Mouse (Mus musculus) midbrain, embryonic 11.5 days (tissue): ENCODE data around the gene Serinc4. TPM values are rescaled to one million over a fixed set of nuclear protein-coding genes. Genes with fewer than 3 reads are reported as not detected.
A peak's percentile ranks its signal among the peaks of the same experiment; 100 is the strongest.

Experiments used
- ATAC-seq: fragments of 200-750 bp; cut with Nextera tagmentation; 2 replicates; pipeline ENCODE4 v1.8.0; 2017; ENCODE audit warnings: moderate TSS enrichment, moderate library complexity; ENCODE audit not compliant: low FRiP score
- DNase-seq: peaks from one replicate; pipeline ENCODE4 v3.0.0; 2015; ENCODE audit warnings: low spot score; ENCODE audit errors: missing footprints
- H3K27ac ChIP-seq: fragments of 300-500 bp; sonication (generic); 2 replicates; pipeline ENCODE4 v1.5.1; 2014; ENCODE audit warnings: low read depth, low read length
- H3K27me3 ChIP-seq: fragments of 300-500 bp; sonication (generic); 2 replicates; pipeline ENCODE4 v1.6.1; 2014; ENCODE audit warnings: mild to moderate bottlenecking, low read length, moderate library complexity, mixed read lengths; ENCODE audit not compliant: control insufficient read depth, insufficient read depth
- H3K36me3 ChIP-seq: fragments of 300-500 bp; sonication (generic); 2 replicates; pipeline ENCODE4 v1.6.1; 2014; ENCODE audit warnings: mild to moderate bottlenecking, low read length, moderate library complexity, mixed read lengths; ENCODE audit not compliant: control insufficient read depth, insufficient read depth
- H3K4me1 ChIP-seq: fragments of 300-500 bp; sonication (generic); 2 replicates; pipeline ENCODE4 v1.6.1; 2014; ENCODE audit warnings: low read length; ENCODE audit not compliant: control insufficient read depth, insufficient read depth
- H3K4me2 ChIP-seq: fragments of 300-500 bp; sonication (generic); 2 replicates; pipeline ENCODE4 v1.6.1; 2014; ENCODE audit warnings: mild to moderate bottlenecking, moderate library complexity
- H3K4me3 ChIP-seq: fragments of 300-500 bp; sonication (generic); 2 replicates; pipeline ENCODE4 v1.5.1; 2014; ENCODE audit warnings: low read depth, low read length
- H3K9ac ChIP-seq: fragments of 300-500 bp; sonication (generic); 2 replicates; pipeline ENCODE4 v1.6.1; 2014; ENCODE audit warnings: low read length
- H3K9me3 ChIP-seq: fragments of 300-500 bp; sonication (generic); 2 replicates; pipeline ENCODE4 v1.6.1; 2016; ENCODE audit warnings: low read length; ENCODE audit not compliant: control insufficient read depth
- WGBS: fragments of 180-500 bp; shearing (Covaris S2); extraction: QIAGEN DNeasy Blood & Tissue Kit; methylation state at CpG from one replicate; pipeline ENCODE4 v1.1.7; 2014; 5-methylcytosine and 5-hydroxymethylcytosine counted together
- polyA plus RNA-seq: library from polyadenylated mRNA; unstranded; fragments of >200 nt; fragmentation: Nextera tagmentation; extraction: Ambion mirVana; gene quantifications from 2 replicates; pipeline ENCODE4 v1.2.1, GENCODE M21; 2014

The Serinc4 gene
- polyA plus RNA-seq, 1 experiment from 2014 or later, result 0.48 TPM

DNA sequence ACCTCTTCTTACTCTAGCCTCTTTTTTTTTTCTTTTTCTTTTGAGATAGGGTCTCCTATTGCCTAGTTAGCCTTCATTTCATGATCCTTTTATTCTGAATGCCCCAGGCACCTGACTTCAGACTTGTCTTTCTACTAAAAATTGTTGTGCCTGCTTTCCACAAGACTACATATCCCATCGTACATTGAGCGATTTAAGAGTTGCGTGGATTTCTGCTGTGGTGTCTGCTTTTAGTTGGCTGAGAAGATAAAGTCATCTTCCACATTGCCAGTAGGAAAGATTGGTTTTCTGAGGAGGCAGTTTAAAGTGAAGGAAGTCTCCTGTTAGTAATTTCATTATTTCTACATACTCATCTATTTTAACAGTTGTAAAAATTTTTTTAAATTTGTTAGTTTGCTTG is 41.0 kb downstream of the Serinc4 start:
- no peak for ATAC-seq
- H3K4me1 ChIP-seq, result peaks cover 16% of the 10 kb centered on the region
- DNase-seq, result peak; percentile 39
- peak overlapping the region; percentile 76 for H3K4me2 ChIP-seq
- H3K27me3 ChIP-seq, result no peaks in the 10 kb centered on the region
- peaks cover 8% of the 10 kb centered on the region; the same call in 1 of the 2 replicates for H3K36me3 ChIP-seq
- no peaks in the 10 kb centered on the region for H3K9me3 ChIP-seq
- peak overlapping the region; percentile 31; the same call in 1 of the 2 replicates for H3K9ac ChIP-seq
- no peak overlapping the region for H3K27ac ChIP-seq
- H3K4me3 ChIP-seq, result peak overlapping the region; percentile 99
- WGBS, result 88% methylated on average over 3 of the region's 3 CpGs

DNA sequence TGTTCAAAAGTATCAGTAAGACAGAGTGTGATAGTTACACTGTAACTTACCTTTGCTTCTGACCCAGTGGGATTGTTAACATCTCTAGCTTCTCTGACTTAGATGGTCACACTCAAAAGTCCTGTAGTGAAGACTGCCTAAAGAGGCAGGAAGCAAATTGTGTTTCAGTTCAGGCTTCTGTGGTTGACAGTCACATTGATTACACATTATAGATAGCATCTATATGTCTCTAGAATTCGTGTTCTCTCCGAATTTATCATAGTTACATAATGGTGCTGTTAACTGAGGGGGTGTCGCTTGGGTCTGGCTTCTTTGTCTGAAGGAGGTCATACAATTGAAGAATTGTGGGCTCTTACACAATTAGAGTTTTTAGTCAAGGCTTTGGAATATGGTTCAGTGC is 41.5 kb downstream of the Serinc4 start:
- ATAC-seq (no peak), DNase-seq (peak; percentile 80)
- H3K9ac ChIP-seq, result peak overlapping the region; percentile 31
- 78% methylated on average over 3 of the region's 3 CpGs for whole genome bisulfite sequencing
- H3K27me3 ChIP-seq, result no peaks in the 10 kb centered on the region
- no peak overlapping the region for H3K27ac ChIP-seq
- no peaks in the 10 kb centered on the region for H3K9me3 ChIP-seq
- H3K4me2 ChIP-seq, result peak overlapping the region; percentile 76
- peak overlapping the region; percentile 99 for H3K4me3 ChIP-seq
- H3K4me1 ChIP-seq, result peaks cover 16% of the 10 kb centered on the region
- peaks cover 8% of the 10 kb centered on the region; the same call in 1 of the 2 replicates for H3K36me3 ChIP-seq

DNA sequence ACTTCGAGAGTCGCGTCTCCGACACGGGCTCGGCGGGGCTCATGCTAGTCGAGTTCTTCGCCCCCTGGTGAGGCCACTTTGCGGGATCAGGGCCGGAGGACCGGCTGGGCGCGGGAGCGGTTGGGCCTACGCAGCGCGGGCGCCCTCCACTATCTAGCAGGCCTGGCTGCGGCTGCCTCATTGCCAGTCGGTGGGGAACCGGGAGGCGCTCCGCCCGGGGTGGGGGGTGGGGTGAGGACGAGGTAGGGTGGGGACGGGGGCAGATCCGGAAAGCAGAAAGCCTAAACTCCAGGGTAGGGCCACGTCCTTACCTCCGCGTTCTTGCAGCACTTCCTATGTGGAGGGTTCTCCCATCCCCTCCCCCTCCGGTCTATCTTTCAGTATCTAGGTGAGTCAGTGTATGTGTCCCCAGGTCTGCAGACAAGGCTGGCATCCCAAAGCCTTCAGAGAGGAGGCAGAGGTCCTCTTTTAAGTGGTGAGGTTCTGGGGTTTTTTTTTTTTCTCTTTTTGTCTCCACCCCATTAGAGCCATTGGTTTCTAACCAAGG is 42.4 kb downstream of the Serinc4 start:
- ATAC-seq (peak; percentile 55), DNase-seq (peak; percentile 91)
- Histone ChIP-seq H3K27ac (peak overlapping the region; percentile 96), H3K4me2 (peak overlapping the region; percentile 76), H3K9ac (peak overlapping the region; percentile 99), H3K36me3 (peaks cover 8% of the 10 kb centered on the region; the same call in 1 of the 2 replicates), H3K4me3 (peak overlapping the region; percentile 99), H3K4me1 (peaks cover 16% of the 10 kb centered on the region), H3K9me3 (no peaks in the 10 kb centered on the region), H3K27me3 (no peaks in the 10 kb centered on the region)
- WGBS, result 1% methylated on average over 32 of the region's 32 CpGs

DNA sequence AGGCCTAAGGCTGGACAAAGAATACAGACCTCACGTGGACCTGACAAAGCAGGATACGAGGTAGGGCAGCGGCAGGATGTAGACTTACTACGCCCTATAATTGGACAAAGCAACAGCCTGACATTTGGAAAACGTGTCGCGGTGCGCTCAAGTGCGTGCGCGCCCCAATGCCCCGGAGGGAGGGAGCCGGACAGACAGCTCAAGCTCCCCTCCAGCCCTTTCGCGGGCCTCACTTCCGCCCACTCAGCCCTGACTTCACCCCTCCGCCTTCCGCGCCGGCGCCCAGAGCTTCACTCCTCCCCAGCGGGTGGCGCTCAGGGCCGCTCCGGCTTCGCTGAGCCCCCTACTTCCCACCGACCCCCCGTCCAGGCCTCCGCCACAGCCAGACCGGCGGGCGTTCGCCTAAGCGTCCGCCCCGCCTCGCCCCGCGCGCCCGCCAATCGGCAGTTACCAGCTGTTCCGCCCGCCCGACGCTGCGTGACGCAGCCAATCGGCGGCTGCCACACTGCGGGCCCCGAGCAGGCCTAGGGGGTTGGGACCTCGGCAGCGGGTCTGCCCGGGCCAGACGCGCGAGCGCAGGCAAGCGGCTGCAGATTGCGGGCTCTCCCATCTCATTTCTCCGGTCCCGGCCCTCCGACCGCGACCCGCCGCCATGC is 43.1 kb downstream of the Serinc4 start, which contains the start of the genes Pdia3 and Catsper2:
TSS of gene Pdia3 (plus strand) at position 389 of the 656 bp plus-strand sequence.
TSS of gene Catsper2 (minus strand) at position 406 of the 656 bp plus-strand sequence.
- H3K4me2 ChIP-seq, result peak within 1 kb of the TSS; percentile 76
- peak within 1 kb of the TSS; percentile 96 for H3K27ac ChIP-seq
- no peaks in the 10 kb centered on the region for H3K27me3 ChIP-seq
- DNase-seq (peak; percentile 99), ATAC-seq (peak; percentile 99)
- peak within 1 kb of the TSS; percentile 99 for H3K4me3 ChIP-seq
- peaks cover 5% of the 10 kb centered on the region; the same call in 1 of the 2 replicates for H3K36me3 ChIP-seq
- H3K9me3 ChIP-seq, result no peaks in the 10 kb centered on the region
- H3K9ac ChIP-seq, result peak within 1 kb of the TSS; percentile 99
- H3K4me1 ChIP-seq, result peaks cover 16% of the 10 kb centered on the region
- WGBS, result under 1% methylated on average over 65 of the region's 68 CpGs

DNA sequence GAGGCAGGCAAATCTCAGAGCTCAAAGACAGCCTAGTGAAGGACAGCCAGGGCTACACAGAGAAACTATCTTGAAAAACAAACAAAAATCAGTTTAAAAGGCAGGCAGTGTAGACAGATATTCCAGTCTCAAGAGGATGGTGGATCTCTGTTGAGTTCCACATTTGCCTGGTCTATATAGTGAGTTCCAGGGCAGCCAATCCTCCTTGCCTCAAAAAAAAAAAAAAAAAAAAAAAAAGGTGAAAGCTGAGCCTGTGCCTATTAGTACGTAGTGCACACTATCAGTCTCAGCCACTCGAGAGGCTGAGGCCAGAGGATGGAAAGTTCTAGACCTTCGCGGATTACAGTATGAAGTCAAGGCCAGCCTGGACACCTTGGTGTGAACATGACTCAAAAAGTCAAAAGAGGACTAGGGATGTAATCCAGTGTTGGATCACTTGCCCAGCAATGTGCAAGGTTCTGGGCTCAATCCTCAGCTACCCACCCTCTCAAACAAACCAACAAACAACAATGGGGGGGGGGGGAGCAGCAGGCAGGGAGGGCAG is 43.7 kb downstream of the Serinc4 start:
- Histone ChIP-seq H3K4me2 (peak overlapping the region; percentile 76), H3K4me3 (peak overlapping the region; percentile 99), H3K4me1 (peaks cover 16% of the 10 kb centered on the region), H3K27ac (peak overlapping the region; percentile 96), H3K9ac (peak overlapping the region; percentile 99), H3K27me3 (no peaks in the 10 kb centered on the region), H3K36me3 (peaks cover 1% of the 10 kb centered on the region; the same call in 1 of the 2 replicates), H3K9me3 (no peaks in the 10 kb centered on the region)
- no peak; the same call in 1 of the 2 replicates for ATAC-seq
- WGBS, result 15% methylated on average over 4 of the region's 4 CpGs
- DNase-seq, result no peak

DNA sequence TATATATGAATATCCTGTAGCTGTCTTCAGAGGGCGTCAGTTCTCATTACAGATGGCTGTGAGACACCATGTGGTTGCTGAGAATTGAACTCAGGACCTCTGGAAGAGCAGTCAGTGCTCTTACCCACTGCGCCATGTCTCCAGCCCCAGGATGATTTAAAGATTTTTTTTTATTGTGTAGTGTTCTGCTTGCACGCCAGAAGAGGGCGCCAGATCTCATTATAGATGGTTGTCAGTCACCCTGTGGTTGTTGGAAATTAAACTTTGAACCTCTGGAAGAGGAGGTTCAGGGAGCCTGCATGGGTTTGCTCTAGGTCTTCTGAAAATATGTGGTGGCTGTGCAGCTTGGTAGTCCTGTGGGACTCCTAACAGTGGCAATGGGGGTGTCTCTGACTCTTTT is 48.4 kb downstream of the Serinc4 start:
- Histone ChIP-seq H3K4me1 (no peaks in the 10 kb centered on the region), H3K4me2 (no peak overlapping the region), H3K4me3 (no peak overlapping the region), H3K27me3 (no peaks in the 10 kb centered on the region), H3K27ac (no peak overlapping the region), H3K9ac (no peak overlapping the region), H3K9me3 (no peaks in the 10 kb centered on the region), H3K36me3 (no peaks in the 10 kb centered on the region)
- WGBS, result 30% methylated on average over 4 of the region's 4 CpGs
- peak; percentile 76 for DNase-seq
- no peak for ATAC-seq

DNA sequence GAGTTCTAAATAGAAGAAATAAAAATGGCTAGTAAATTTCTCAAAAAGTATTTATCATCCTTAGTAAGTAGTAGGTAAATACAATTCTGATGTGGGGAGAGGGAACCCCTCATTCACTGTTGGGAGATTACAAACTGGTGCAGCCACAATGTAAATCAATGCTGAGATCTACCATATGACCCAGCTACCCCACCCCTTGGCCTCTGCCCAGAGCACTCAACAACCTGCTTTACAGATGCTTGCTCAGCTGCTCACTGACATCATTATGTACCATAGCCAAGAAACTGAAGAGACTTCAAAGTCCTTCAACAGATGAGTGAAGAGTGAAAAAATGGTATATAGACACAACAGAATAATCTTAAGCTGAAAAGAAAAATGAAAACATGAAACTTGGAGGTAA is 53.3 kb downstream of the Serinc4 start:
- Histone ChIP-seq H3K9ac (no peak overlapping the region), H3K27me3 (no peaks in the 10 kb centered on the region), H3K36me3 (no peaks in the 10 kb centered on the region), H3K4me3 (no peak overlapping the region), H3K27ac (no peak overlapping the region), H3K4me2 (no peak overlapping the region), H3K9me3 (no peaks in the 10 kb centered on the region), H3K4me1 (no peaks in the 10 kb centered on the region)
- DNase-seq (no peak), ATAC-seq (no peak)

DNA sequence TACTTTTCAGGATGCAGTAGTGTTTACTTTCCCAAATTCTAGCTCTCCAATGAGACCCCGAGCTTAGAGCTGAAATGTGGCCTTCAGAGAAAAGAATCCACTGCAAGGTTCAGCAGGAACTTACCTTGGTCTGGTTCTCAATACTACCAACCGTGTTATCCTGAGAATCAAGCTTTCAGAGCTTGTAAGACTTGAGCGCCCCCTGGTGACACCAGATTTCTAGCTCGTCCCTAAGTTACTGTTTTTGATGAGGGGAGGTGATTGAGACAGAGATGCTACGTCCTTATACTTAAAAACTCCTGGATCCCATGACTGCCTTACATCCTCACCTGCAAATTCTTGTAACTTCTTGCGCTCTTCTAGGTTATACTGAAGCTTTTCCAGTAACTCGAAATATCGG is 60.0 kb downstream of the Serinc4 start:
- Histone ChIP-seq H3K9me3 (no peaks in the 10 kb centered on the region), H3K4me3 (no peak overlapping the region), H3K9ac (no peak overlapping the region), H3K4me1 (no peaks in the 10 kb centered on the region), H3K36me3 (no peaks in the 10 kb centered on the region), H3K27ac (no peak overlapping the region), H3K27me3 (no peaks in the 10 kb centered on the region), H3K4me2 (no peak overlapping the region)
- WGBS, result 11% methylated on average over 8 of the region's 8 CpGs
- DNase-seq (peak; percentile 99), ATAC-seq (no peak)
